Mouse (Mus musculus) frontal cortex, adult (tissue): Measurements from ENCODE around the gene P2rx4.
A peak's percentile ranks its signal among the peaks of the same experiment; 100 is the strongest.
"Not testable (repeated sequence)": the region's sequence is repeated elsewhere in the genome, so short reads cannot be mapped to it uniquely, and the experiment has no call there.

Experiments
- ATAC-seq: cut with Nextera tagmentation; 2 replicates; pipeline ENCODE4 v1.9.2; 2017; ENCODE audit warnings: mild to moderate bottlenecking, moderate library complexity, mixed read lengths; ENCODE audit not compliant: low TSS enrichment

Gene P2rx4

DNA sequence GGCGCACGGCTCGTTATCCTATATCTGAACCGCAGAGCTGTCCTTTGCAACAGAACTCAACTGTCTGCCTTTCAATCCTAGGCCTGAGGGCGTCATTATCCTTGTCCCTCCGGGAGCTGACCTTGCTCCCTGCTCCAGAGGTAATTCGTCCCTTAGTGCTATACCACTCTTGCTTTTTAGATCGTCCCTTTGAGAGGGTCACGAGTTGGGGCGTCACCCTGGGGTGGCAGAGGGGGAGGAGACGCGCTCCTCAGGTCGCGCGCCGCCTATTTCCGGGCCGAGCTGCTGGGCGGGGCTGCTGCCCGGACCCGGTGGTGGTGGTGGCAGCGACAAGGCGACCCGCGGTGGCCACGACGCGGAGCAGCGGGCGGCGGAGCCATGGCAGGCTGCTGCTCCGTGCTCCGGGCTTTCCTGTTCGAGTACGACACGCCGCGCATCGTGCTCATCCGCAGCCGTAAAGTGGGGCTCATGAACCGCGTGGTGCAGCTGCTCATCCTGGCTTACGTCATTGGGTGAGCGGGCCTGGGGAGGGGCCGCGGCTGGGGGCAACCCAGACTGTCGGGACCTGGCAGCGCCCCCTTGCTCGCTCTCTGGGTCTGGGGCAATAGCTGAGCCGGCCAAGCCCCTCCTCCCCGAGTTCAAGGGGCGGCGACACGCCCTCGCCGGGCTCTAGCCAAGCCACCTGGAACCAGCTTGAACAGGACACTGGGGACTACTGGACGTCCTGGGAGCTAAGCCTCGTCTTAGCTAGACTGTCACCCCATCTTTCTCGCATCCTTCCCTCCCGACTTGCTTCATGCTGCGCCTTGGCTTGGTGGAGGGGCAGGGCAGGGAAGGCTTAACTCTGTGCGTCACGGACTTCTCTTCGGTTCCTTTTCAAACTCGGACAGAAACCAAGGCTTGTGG is at the start of gene P2rx4:
P2rx4 (plus strand) TSS at position 269 of the 906 bp plus-strand sequence.
- peak; percentile 82 for ATAC-seq

DNA sequence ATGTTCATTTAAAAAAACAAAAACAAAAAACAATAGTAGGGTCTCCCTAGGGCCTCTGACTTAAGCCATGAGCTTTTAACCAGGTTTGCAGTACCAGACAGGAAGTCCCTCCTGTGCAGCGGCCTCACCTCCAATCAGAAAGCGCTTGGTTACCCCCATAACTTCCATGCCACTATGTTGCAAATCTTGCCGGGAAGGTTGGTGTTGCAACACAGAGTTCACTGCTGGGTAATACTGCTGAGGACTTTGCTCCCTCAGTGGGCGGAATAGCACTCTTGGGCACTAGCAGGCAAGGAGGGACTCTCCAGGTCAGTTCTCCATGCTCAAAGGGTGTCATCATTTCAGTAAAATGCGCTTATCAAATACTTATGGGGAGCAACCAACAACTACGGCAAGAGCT is 44.8 kb upstream of the P2rx4 start:
- no peak for ATAC-seq

DNA sequence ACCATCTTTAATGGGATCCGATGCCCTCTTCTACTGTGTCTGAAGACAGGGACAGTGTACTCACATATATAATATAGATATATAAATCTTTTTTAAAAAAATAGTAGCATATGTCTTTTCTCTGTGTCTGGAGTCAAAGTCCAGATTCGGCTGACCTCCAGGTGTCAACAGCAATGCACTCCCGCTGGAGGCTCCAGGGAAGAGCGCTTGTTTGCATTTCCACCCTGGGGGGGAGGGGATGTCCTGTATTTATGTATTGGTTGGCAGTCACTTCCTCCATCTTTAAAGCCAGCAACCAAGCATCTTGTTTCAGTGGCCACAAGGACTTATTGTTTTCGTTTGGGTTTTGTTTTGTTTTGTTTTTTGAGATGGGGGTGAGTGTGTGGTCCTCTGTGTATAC is 42.3 kb upstream of the P2rx4 start:
- ATAC-seq, result no peak

- no peak; the same call in 1 of the 2 replicates for ATAC-seq
Measured at GRCm38 (mm10) chr5:122668981-122669897, 38.1 kb upstream of the P2rx4 start.

DNA sequence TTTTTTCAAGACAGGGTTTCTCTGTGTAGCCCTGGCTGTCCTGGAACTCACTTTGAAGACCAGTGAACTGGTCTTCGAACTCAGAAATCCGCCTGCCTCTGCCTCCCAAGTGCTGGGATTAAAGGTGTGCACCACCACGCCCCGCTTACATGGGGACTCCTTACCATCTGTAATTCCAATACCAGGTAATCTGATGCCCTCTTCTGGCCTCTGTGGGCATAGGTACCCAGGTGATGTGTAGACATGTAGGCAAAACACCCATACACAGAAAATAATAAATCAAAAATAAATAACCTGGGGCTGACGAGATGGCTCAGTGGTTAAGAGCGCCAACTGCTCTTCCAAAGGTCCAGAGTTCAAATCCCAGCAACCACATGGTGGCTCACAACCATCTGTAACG is 35.7 kb upstream of the P2rx4 start:
- not testable (repeated sequence) for ATAC-seq

DNA sequence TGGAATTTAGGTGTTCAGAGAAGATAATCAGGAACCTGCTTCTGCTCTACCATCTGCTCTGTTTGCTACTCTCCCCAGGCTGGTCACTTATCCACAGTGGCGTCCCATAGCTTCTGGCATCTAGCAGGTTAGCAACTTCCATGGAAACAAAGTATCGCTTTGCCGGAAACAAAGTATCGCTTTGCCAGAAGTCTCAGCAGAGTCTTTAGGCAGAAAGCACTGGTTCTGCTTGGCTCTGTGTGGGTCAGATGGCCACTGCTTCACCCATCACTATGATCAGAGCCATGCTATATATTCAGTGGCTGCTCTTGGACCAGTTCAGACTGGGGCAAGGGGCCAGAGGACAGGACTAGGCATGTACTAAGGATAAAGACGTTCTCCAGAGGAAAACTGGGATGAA is 35.0 kb upstream of the P2rx4 start:
- no peak for ATAC-seq

DNA sequence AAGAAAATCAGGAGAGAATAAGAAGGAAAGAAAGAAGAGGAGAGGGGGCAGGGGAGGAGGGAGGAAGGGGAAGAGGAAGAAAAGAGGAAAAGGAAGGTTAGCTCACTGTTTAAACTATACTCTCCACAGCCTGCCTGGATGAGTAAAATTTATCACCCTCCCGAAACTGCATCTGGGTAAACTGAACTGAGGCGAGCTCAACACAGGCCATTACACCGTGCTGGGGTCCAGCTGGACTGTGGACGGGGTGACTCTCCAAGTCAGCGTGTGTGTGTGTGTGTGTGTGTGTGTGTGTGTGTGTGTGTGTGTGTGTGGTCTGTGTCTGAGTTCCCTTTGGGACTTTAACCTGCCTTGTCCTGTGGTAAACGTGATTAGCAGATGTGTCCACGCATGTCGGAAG is 31.3 kb upstream of the P2rx4 start:
- no peak for ATAC-seq

GRCm38 (mm10) chr5:122677983-122678382 is 29.4 kb upstream of the P2rx4 start:
- no peak for ATAC-seq

DNA sequence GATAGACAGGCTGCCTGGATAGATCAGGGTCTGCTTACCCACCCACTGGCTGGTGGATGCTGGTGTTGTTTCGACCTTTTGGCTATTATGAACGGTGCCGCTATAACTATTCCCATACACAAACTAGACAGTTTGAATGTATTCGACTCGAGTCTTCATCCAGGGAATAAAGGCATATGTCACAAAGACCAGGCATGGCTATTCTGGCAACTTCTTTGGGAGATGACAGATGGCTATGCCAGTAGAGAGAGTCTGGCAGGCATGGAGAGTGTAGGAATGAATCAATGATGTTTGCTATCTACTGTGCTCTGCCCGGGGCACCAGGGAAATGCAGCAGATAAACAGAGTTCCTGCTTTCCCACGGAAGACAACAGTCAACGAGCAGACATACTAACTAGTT is 27.5 kb upstream of the P2rx4 start:
- ATAC-seq, result no peak

- no peak for ATAC-seq
Measured at GRCm38 (mm10) chr5:122681276-122681675, 26.1 kb upstream of the P2rx4 start.

- ATAC-seq, result no peak
Measured at GRCm38 (mm10) chr5:122683926-122684325, 23.4 kb upstream of the P2rx4 start.

DNA sequence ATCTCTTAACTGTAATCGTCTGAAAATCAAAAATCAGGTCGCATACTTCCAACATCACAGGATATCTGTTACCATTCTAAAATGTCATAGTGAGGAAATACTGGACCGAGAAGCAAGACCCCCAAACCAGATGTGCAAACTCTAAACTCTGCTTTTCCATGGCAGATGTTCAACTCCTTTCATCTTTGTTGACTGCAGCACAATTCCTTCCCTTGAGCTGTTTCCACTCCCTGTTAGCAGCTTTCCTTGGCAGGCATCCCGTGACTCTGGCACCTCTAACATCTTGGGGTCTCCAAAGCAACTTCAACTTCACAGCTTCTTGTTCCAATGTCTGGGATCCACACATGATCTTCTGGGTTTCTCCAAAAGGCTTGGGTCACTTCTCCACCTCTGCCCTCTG is 20.0 kb upstream of the P2rx4 start:
- ATAC-seq, result no peak

- no peak for ATAC-seq
Measured at GRCm38 (mm10) chr5:122689153-122689552, 18.2 kb upstream of the P2rx4 start.

DNA sequence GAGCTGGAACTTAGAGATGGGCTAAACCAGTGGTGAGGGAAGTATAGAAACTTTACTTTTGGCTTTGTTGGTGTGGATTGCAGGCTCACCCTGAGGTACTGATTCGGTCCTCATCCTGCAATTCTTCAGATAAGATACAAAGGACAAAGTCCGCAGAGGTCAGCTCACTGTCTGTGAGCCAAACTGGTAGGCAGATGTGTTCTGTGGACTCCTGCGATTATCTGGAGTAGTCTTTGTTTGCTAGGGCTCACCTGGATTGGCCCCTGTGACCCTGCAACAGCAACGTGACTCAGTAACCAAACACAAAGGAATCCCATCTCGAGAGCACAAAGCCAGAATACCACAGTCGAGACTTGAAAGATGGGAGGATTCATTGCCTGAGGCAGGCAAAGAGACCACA is 16.9 kb upstream of the P2rx4 start:
- no peak for ATAC-seq

- ATAC-seq, result peak; percentile 67; the same call in 1 of the 2 replicates
Measured at GRCm38 (mm10) chr5:122693431-122694207, 13.7 kb upstream of the P2rx4 start.

DNA sequence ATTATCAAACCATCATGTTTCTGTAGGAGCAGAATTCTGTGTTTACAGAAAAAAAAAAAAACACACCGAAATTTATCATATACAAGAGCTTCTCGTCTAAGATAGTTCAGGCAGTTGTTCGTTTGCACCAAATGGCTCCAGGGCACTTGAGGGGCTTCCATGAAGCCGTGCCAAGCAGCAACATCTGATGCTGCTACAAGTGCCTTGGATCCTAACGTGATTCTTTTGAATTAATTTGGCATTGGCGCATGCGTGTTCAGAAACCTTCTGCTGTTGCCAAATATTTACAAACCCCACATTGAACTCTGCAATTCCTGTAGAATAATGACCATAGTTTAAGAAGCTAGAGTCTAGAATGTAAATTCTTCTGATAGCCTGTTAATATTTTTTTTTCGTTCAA is 11.8 kb upstream of the P2rx4 start:
- ATAC-seq, result no peak

DNA sequence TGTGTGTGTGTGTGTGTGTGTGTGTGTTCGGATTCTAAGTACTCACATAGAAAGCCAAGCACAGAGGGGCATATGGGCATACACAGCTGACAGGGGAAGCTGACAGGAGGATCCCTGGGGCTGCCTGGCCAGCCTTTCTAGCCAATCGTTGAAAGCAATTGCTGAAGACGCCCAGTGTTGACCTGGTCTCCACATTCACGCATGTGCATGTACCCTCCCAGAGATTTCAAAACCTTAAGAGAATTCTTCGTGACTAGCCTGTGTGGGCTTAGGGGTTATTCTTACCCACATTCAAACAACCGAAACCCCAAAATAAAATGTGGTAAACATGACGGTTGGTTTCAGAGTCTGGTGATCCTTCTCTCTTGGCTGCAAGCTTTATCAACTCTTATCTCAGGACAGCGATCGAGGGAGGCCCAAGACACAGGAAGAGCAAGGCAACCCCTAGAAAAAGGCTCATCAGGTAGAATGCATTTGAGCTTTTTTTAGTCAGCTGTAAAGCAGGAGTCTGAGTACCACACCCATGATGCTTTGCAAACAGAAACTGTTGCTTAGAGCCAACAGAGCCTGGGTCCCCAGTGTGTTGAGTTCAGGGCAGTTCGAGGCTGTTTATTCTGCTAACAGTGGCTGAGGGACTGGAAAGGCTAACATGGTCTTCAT is 9.2 kb upstream of the P2rx4 start:
- ATAC-seq, result no peak

DNA sequence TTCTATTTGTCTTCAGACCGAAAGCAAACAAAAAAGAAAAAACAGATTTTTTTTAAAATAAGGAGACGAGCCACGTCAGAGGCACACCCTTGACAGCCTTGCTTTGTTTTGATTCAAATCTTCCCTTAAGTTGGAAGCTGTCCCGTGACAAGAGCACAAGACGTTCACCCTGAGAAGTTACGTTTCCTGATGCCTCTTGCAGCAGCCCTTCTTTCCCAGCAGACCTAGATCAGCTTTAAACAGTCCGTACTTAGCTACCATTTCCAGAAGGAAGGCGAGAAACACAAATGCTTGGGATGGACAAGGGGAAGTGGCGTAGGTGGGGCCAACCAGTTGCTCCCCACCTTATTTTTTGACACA is 8.7 kb upstream of the P2rx4 start:
- no peak for ATAC-seq

DNA sequence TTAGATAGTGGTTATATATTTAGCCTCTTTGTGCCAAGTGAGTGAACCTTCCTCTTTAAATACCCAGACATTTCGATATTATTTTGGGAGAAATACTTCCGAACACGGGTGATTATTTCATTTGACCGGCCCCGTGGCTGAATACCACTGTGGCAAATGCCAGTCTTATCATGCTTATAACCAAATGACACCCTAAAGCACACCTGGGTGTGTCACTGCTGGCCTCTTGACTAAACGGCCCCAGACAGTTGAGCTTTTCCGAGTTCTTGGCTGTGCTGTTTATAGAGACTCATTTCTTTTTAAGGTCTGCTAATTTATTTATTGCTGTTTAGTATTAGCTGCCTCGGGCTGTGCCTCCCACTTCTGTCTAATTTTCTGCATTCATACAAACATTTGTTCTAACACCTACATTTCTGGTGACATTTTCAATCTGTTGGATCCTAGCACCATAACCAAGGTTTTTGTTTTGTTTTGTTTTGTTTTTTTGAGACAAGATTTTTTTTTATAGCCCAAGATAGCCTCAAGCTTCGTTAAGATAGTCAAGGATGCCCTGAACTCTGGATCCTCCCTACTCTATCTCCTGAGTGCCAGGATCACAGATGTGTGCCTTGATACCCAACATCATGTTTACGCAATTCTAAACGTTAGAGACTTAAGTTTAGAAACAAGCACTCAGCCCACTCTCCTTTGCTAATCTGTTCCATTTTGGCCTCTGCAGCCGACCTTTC is 7.1 kb upstream of the P2rx4 start:
- ATAC-seq, result no peak

DNA sequence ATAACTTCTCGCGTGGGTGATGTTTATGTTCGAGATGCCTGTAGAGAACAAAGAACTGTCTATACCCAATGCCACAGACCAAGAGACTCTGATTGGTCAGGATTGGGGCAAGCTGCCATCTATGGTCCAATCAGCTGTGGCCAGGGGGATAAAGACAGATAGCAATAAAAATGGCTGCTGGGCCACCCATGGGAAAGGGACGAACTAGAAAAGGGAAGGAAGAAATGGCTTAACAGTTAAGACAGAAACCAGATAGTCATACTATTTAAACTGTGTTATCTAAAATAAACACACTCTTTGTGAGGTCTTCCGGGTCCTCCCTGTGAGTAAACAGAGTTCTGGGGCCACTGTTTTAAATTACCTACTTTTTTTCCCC is 6.5 kb upstream of the P2rx4 start:
- no peak for ATAC-seq

DNA sequence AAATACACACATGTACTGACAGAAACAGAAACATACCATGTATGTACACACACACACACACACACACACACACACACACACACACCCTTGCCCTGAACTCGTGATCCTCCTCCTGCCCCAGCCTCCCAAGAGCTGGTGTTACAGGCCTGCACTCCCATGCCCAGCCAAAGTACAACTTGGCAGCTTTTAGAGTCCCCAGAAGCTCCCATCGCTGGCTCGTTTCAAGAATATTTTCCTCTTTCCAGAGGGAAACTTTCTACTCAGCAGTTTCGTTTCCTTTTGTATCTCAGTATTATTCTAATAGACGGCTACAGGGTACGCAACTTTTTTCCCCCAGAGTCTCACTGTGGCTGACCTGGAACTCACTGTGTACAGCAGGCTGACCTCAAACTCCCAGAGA is 5.2 kb upstream of the P2rx4 start:
- no peak for ATAC-seq
